Mouse (Mus musculus): ENCODE results near the gene Aldh1a3. TPM values are rescaled to one million over a fixed set of nuclear protein-coding genes. Genes with fewer than 3 reads are reported as not detected.

Aldh1a3 gene
- 38.6 and 41.5 TPM in 2 replicates for polyA plus RNA-seq (2014; fragmentation: Nextera tagmentation; extraction: Ambion mirVana)

- DNase-seq (ENCODE audit: low spot score) (peak; percentile 54), ATAC-seq (replicated peaks; ENCODE audit: insufficient number of reproducible peaks, low FRiP score, low TSS enrichment, low read depth) (peak; percentile 84)
- H3K27me3 ChIP-seq (ENCODE audit: control insufficient read depth, insufficient read depth, low read length), result peaks cover 31% of the 10 kb centered on the region
- H3K4me3 ChIP-seq (ENCODE audit: low read depth, low read length), result peak within 1 kb of the TSS; percentile 50
- no peaks in the 10 kb centered on the region for H3K36me3 ChIP-seq (replicated peaks; ENCODE audit: control insufficient read depth, insufficient read depth, low read depth, low read length)
- peaks cover 8% of the 10 kb centered on the region for H3K4me1 ChIP-seq (ENCODE audit: control insufficient read depth, insufficient read depth, low read length)
- under 1% methylated on average over 53 of the region's 56 CpGs for WGBS
- peak within 1 kb of the TSS; percentile 97 for H3K4me2 ChIP-seq (ENCODE audit: low read depth, low read length)
- peak within 1 kb of the TSS; percentile 4; the same call in 1 of the 2 replicates for H3K9ac ChIP-seq (replicated peaks; ENCODE audit: low read length)
- no peaks in the 10 kb centered on the region for H3K9me3 ChIP-seq (replicated peaks; ENCODE audit: control insufficient read depth, low read length)
- H3K27ac ChIP-seq (replicated peaks; ENCODE audit: low read depth, low read length), result no peak within 1 kb of the TSS
These were observed at the start of gene Aldh1a3 for GRCm38 (mm10) chr7:66427437-66428161. Gene Aldh1a3, minus strand, starts transcription at chr7:66427517.

- ATAC-seq (replicated peaks; ENCODE audit: insufficient number of reproducible peaks, low FRiP score, low TSS enrichment, low read depth), result no peak
- 50% methylated on average over 8 of the region's 8 CpGs for WGBS
- Histone ChIP-seq H3K36me3 (replicated peaks; ENCODE audit: control insufficient read depth, insufficient read depth, low read depth, low read length) (no peaks in the 10 kb centered on the region), H3K9ac (replicated peaks; ENCODE audit: low read length) (no peak overlapping the region), H3K4me3 (ENCODE audit: low read depth, low read length) (no peak overlapping the region), H3K4me2 (ENCODE audit: low read depth, low read length) (no peak overlapping the region), H3K4me1 (ENCODE audit: control insufficient read depth, insufficient read depth, low read length) (no peaks in the 10 kb centered on the region), H3K27me3 (ENCODE audit: control insufficient read depth, insufficient read depth, low read length) (no peaks in the 10 kb centered on the region), H3K9me3 (replicated peaks; ENCODE audit: control insufficient read depth, low read length) (no peaks in the 10 kb centered on the region), H3K27ac (replicated peaks; ENCODE audit: low read depth, low read length) (no peak overlapping the region)
- DNase-seq (ENCODE audit: low spot score), result no peak
These were observed 49.0 kb upstream of the Aldh1a3 start for GRCm38 (mm10) chr7:66476289-66476688.

GRCm38 (mm10) chr7:66471641-66472216 is 44.4 kb upstream of the Aldh1a3 start:
- no peaks in the 10 kb centered on the region for H3K36me3 ChIP-seq (replicated peaks; ENCODE audit: control insufficient read depth, insufficient read depth, low read depth, low read length)
- ATAC-seq (replicated peaks; ENCODE audit: insufficient number of reproducible peaks, low FRiP score, low TSS enrichment, low read depth), result no peak
- H3K27me3 ChIP-seq (ENCODE audit: control insufficient read depth, insufficient read depth, low read length), result no peaks in the 10 kb centered on the region
- 63% methylated on average over 12 of the region's 12 CpGs for WGBS
- H3K4me3 ChIP-seq (ENCODE audit: low read depth, low read length), result no peak overlapping the region
- H3K27ac ChIP-seq (replicated peaks; ENCODE audit: low read depth, low read length), result no peak overlapping the region
- no peak overlapping the region for H3K4me2 ChIP-seq (ENCODE audit: low read depth, low read length)
- DNase-seq (ENCODE audit: low spot score), result no peak
- no peaks in the 10 kb centered on the region for H3K4me1 ChIP-seq (ENCODE audit: control insufficient read depth, insufficient read depth, low read length)
- H3K9me3 ChIP-seq (replicated peaks; ENCODE audit: control insufficient read depth, low read length), result no peaks in the 10 kb centered on the region
- H3K9ac ChIP-seq (replicated peaks; ENCODE audit: low read length), result no peak overlapping the region

GRCm38 (mm10) chr7:66466641-66467040 is 39.3 kb upstream of the Aldh1a3 start:
- Histone ChIP-seq H3K36me3 (replicated peaks; ENCODE audit: control insufficient read depth, insufficient read depth, low read depth, low read length) (no peaks in the 10 kb centered on the region), H3K4me3 (ENCODE audit: low read depth, low read length) (no peak overlapping the region), H3K9me3 (replicated peaks; ENCODE audit: control insufficient read depth, low read length) (no peaks in the 10 kb centered on the region), H3K4me2 (ENCODE audit: low read depth, low read length) (no peak overlapping the region), H3K9ac (replicated peaks; ENCODE audit: low read length) (no peak overlapping the region), H3K4me1 (ENCODE audit: control insufficient read depth, insufficient read depth, low read length) (no peaks in the 10 kb centered on the region), H3K27ac (replicated peaks; ENCODE audit: low read depth, low read length) (no peak overlapping the region), H3K27me3 (ENCODE audit: control insufficient read depth, insufficient read depth, low read length) (no peaks in the 10 kb centered on the region)
- DNase-seq (ENCODE audit: low spot score) (no peak), ATAC-seq (replicated peaks; ENCODE audit: insufficient number of reproducible peaks, low FRiP score, low TSS enrichment, low read depth) (no peak)
- 93% methylated on average over 14 of the region's 14 CpGs for WGBS

- Histone ChIP-seq H3K27ac (replicated peaks; ENCODE audit: low read depth, low read length) (no peak overlapping the region), H3K4me1 (ENCODE audit: control insufficient read depth, insufficient read depth, low read length) (no peaks in the 10 kb centered on the region), H3K9ac (replicated peaks; ENCODE audit: low read length) (no peak overlapping the region), H3K36me3 (replicated peaks; ENCODE audit: control insufficient read depth, insufficient read depth, low read depth, low read length) (no peaks in the 10 kb centered on the region), H3K4me3 (ENCODE audit: low read depth, low read length) (no peak overlapping the region), H3K27me3 (ENCODE audit: control insufficient read depth, insufficient read depth, low read length) (no peaks in the 10 kb centered on the region), H3K4me2 (ENCODE audit: low read depth, low read length) (no peak overlapping the region), H3K9me3 (replicated peaks; ENCODE audit: control insufficient read depth, low read length) (no peaks in the 10 kb centered on the region)
- no peak for DNase-seq (ENCODE audit: low spot score)
- no peak for ATAC-seq (replicated peaks; ENCODE audit: insufficient number of reproducible peaks, low FRiP score, low TSS enrichment, low read depth)
- WGBS, result 72% methylated on average over 5 of the region's 5 CpGs
These were observed 37.9 kb upstream of the Aldh1a3 start for GRCm38 (mm10) chr7:66465241-66465640.

GRCm38 (mm10) chr7:66463081-66463480 is 35.8 kb upstream of the Aldh1a3 start:
- Histone ChIP-seq H3K9ac (replicated peaks; ENCODE audit: low read length) (no peak overlapping the region), H3K36me3 (replicated peaks; ENCODE audit: control insufficient read depth, insufficient read depth, low read depth, low read length) (no peaks in the 10 kb centered on the region), H3K27ac (replicated peaks; ENCODE audit: low read depth, low read length) (no peak overlapping the region), H3K27me3 (ENCODE audit: control insufficient read depth, insufficient read depth, low read length) (no peaks in the 10 kb centered on the region), H3K4me2 (ENCODE audit: low read depth, low read length) (no peak overlapping the region), H3K4me1 (ENCODE audit: control insufficient read depth, insufficient read depth, low read length) (no peaks in the 10 kb centered on the region), H3K4me3 (ENCODE audit: low read depth, low read length) (no peak overlapping the region), H3K9me3 (replicated peaks; ENCODE audit: control insufficient read depth, low read length) (no peaks in the 10 kb centered on the region)
- 84% methylated on average over 1 of the region's 1 CpGs for WGBS
- ATAC-seq (replicated peaks; ENCODE audit: insufficient number of reproducible peaks, low FRiP score, low TSS enrichment, low read depth) (no peak), DNase-seq (ENCODE audit: low spot score) (no peak)

GRCm38 (mm10) chr7:66451622-66452295 is 24.4 kb upstream of the Aldh1a3 start:
- peak overlapping the region; percentile 45 for H3K27ac ChIP-seq (replicated peaks; ENCODE audit: low read depth, low read length)
- H3K4me1 ChIP-seq (ENCODE audit: control insufficient read depth, insufficient read depth, low read length), result peaks cover 2% of the 10 kb centered on the region; the same call in 1 of the 2 replicates
- no peaks in the 10 kb centered on the region for H3K9me3 ChIP-seq (replicated peaks; ENCODE audit: control insufficient read depth, low read length)
- H3K27me3 ChIP-seq (ENCODE audit: control insufficient read depth, insufficient read depth, low read length), result no peaks in the 10 kb centered on the region
- ATAC-seq (replicated peaks; ENCODE audit: insufficient number of reproducible peaks, low FRiP score, low TSS enrichment, low read depth) (no peak), DNase-seq (ENCODE audit: low spot score) (peak; percentile 79)
- H3K9ac ChIP-seq (replicated peaks; ENCODE audit: low read length), result no peak overlapping the region
- no peaks in the 10 kb centered on the region for H3K36me3 ChIP-seq (replicated peaks; ENCODE audit: control insufficient read depth, insufficient read depth, low read depth, low read length)
- WGBS, result 50% methylated on average over 12 of the region's 12 CpGs
- H3K4me3 ChIP-seq (ENCODE audit: low read depth, low read length), result no peak overlapping the region
- no peak overlapping the region for H3K4me2 ChIP-seq (ENCODE audit: low read depth, low read length)
